Mouse (Mus musculus) erythroblast, embryonic 14.5 days (primary cell): Measurements from ENCODE around the gene Ppp2r5a. TPM values are rescaled to one million over a fixed set of nuclear protein-coding genes. Genes with fewer than 3 reads are reported as not detected.
A peak's percentile ranks its signal among the peaks of the same experiment; 100 is the strongest.

Source experiments
- H3K27me3 ChIP-seq: 2 replicates; pipeline ENCODE4 v1.6.1; 2012; ENCODE audit warnings: inconsistent platforms; ENCODE audit not compliant: control insufficient read depth
- H3K36me3 ChIP-seq: 2 replicates; pipeline ENCODE4 v1.6.1; 2012; ENCODE audit warnings: mild to moderate bottlenecking, inconsistent platforms; ENCODE audit not compliant: control insufficient read depth
- H3K4me1 ChIP-seq: 2 replicates; pipeline ENCODE4 v1.6.1; 2012; ENCODE audit warnings: inconsistent platforms; ENCODE audit not compliant: control insufficient read depth
- H3K4me3 ChIP-seq: replicated peaks from 2 replicates; pipeline ENCODE3; 2012; ENCODE audit warnings: moderate library complexity, mild to moderate bottlenecking, inconsistent platforms
- H3K9me3 ChIP-seq: 2 replicates; pipeline ENCODE4 v1.6.1; 2012; ENCODE audit warnings: low read length, inconsistent platforms, mixed read lengths; ENCODE audit not compliant: control insufficient read depth
- GATA1 ChIP-seq: IDR thresholded peaks from 2 replicates; pipeline ENCODE4 v1.6.1; 2012; ENCODE audit warnings: low read length, inconsistent platforms, mixed read lengths
- TAL1 ChIP-seq: IDR thresholded peaks from 3 replicates; pipeline ENCODE4 v1.6.1; 2012; ENCODE audit warnings: low read length, inconsistent platforms, mixed read lengths
- polyA plus RNA-seq: library from polyadenylated mRNA; stranded (reverse); fragments of >175 nt; gene quantifications from 2 replicates; pipeline ENCODE4 v1.2.3, GENCODE M21; 2012

Ppp2r5a gene
- polyA plus RNA-seq, 1 experiment = 5.9 TPM

DNA sequence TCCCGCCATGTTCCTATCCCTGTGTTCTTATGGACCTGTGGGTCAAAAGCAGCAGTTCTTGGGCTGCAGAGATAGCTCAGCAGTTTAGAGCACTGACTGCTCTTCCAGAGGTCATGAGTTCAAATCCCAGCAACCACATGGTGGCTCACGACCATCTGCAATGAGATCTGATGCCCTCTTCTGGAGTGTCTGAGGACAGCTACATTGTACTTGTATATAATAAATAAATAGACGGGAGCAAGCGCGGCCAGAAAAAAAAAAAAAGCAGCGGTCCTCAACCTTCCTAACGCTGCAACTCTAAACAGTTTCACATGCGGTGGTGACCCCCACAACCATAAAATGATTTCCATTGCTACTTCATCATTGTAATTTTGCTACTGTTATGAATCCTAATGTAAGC, 86.3 kb downstream of the Ppp2r5a start:
- Histone ChIP-seq H3K36me3 (no peaks in the 10 kb centered on the region), H3K27me3 (no peaks in the 10 kb centered on the region), H3K4me1 (peaks cover 67% of the 10 kb centered on the region), H3K9me3 (no peaks in the 10 kb centered on the region), H3K4me3 (peak overlapping the region; percentile 83)
- TF ChIP-seq GATA1 = no peak
- TF ChIP-seq TAL1 = no peak

DNA sequence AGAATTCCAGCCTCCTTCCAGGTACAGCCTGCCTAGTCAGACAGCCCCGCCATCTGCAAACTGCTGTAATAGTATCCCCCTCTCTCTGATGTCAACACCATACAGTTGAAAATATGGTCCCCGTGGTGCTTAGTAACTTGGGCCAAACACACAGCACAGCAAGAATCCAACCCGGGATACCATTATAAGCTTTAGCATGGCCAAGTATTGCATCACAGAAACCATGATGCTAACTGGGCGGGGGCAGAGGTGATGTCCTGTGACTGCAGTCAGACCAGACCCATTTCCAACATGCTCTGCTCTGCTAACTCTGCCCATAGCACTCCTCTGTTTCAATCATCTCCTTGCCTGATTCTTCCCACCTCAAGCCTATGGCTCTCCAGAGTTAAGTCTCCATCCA, 89.1 kb downstream of the Ppp2r5a start:
- H3K36me3 ChIP-seq = peaks cover 5% of the 10 kb centered on the region
- no peaks in the 10 kb centered on the region for H3K9me3 ChIP-seq
- TF ChIP-seq GATA1 = no peak
- no peak for TF ChIP-seq TAL1
- no peak overlapping the region for H3K4me3 ChIP-seq
- no peaks in the 10 kb centered on the region for H3K27me3 ChIP-seq
- peaks cover 48% of the 10 kb centered on the region for H3K4me1 ChIP-seq

GRCm38 (mm10) chr1:191313158-191313557, 89.9 kb downstream of the Ppp2r5a start:
- peak overlapping the region; percentile 74 for H3K4me3 ChIP-seq
- TF ChIP-seq TAL1 = no peak
- no peak for TF ChIP-seq GATA1
- H3K36me3 ChIP-seq = peaks cover 5% of the 10 kb centered on the region

GRCm38 (mm10) chr1:191312513-191312941, 90.5 kb downstream of the Ppp2r5a start:
- peaks cover 34% of the 10 kb centered on the region for H3K4me1 ChIP-seq
- H3K36me3 ChIP-seq = peaks cover 5% of the 10 kb centered on the region
- peak overlapping the region; percentile 74 for H3K4me3 ChIP-seq
- no peaks in the 10 kb centered on the region for H3K9me3 ChIP-seq
- TF ChIP-seq GATA1 = no peak
- TF ChIP-seq TAL1 = no peak
- no peaks in the 10 kb centered on the region for H3K27me3 ChIP-seq

More at GRCm38 (mm10) chr1:191313158-191313557, 89.9 kb downstream of the Ppp2r5a start:
- H3K27me3 ChIP-seq = no peaks in the 10 kb centered on the region
- H3K4me1 ChIP-seq = peaks cover 40% of the 10 kb centered on the region
- no peaks in the 10 kb centered on the region for H3K9me3 ChIP-seq

GRCm38 (mm10) chr1:191311296-191311898, 91.7 kb downstream of the Ppp2r5a start:
- TF ChIP-seq TAL1 = no peak
- TF ChIP-seq GATA1 = no peak
- H3K4me3 ChIP-seq = no peak overlapping the region
- no peaks in the 10 kb centered on the region for H3K27me3 ChIP-seq
- peaks cover 9% of the 10 kb centered on the region for H3K36me3 ChIP-seq
- H3K9me3 ChIP-seq = no peaks in the 10 kb centered on the region
- peaks cover 22% of the 10 kb centered on the region for H3K4me1 ChIP-seq

- Histone ChIP-seq H3K9me3 (no peaks in the 10 kb centered on the region), H3K36me3 (peaks cover 11% of the 10 kb centered on the region), H3K4me3 (no peak overlapping the region), H3K27me3 (no peaks in the 10 kb centered on the region), H3K4me1 (peaks cover 9% of the 10 kb centered on the region)
- TF ChIP-seq GATA1 (no peak), TAL1 (no peak)
These were observed 95.2 kb downstream of the Ppp2r5a start for GRCm38 (mm10) chr1:191307766-191308455.

GRCm38 (mm10) chr1:191306316-191306715, 96.8 kb downstream of the Ppp2r5a start:
- Histone ChIP-seq H3K27me3 (no peaks in the 10 kb centered on the region), H3K4me3 (no peak overlapping the region), H3K36me3 (peaks cover 10% of the 10 kb centered on the region), H3K9me3 (no peaks in the 10 kb centered on the region), H3K4me1 (peaks cover 2% of the 10 kb centered on the region)
- TF ChIP-seq GATA1 = no peak
- no peak for TF ChIP-seq TAL1

- TF ChIP-seq GATA1 = no peak
- no peak for TF ChIP-seq TAL1
- Histone ChIP-seq H3K9me3 (no peaks in the 10 kb centered on the region), H3K4me3 (no peak overlapping the region), H3K27me3 (no peaks in the 10 kb centered on the region), H3K36me3 (peaks cover 8% of the 10 kb centered on the region), H3K4me1 (peaks cover 2% of the 10 kb centered on the region)
These were observed 97.5 kb downstream of the Ppp2r5a start for GRCm38 (mm10) chr1:191305610-191306009.

- no peaks in the 10 kb centered on the region for H3K9me3 ChIP-seq
- H3K36me3 ChIP-seq = peaks cover 6% of the 10 kb centered on the region; the same call in 1 of the 2 replicates
- no peak overlapping the region for H3K4me3 ChIP-seq
- H3K27me3 ChIP-seq = no peaks in the 10 kb centered on the region
- TF ChIP-seq GATA1 (no peak), TAL1 (no peak)
- H3K4me1 ChIP-seq = peaks cover 2% of the 10 kb centered on the region
These were observed 98.9 kb downstream of the Ppp2r5a start for GRCm38 (mm10) chr1:191304216-191304615.

- TF ChIP-seq GATA1 (no peak), TAL1 (no peak)
- H3K36me3 ChIP-seq = peaks cover 6% of the 10 kb centered on the region; the same call in 1 of the 2 replicates
These were observed 99.3 kb downstream of the Ppp2r5a start for GRCm38 (mm10) chr1:191303736-191304135.

More at GRCm38 (mm10) chr1:191303736-191304135, 99.3 kb downstream of the Ppp2r5a start:
- Histone ChIP-seq H3K9me3 (no peaks in the 10 kb centered on the region), H3K4me3 (no peak overlapping the region), H3K27me3 (no peaks in the 10 kb centered on the region), H3K4me1 (peaks cover 2% of the 10 kb centered on the region)

Other genes with a start within 250 kb of the Ppp2r5a start
- not detected in 2 replicates for gene Fam71a, start 238.5 kb downstream of the Ppp2r5a start, polyA plus RNA-seq
- gene Atf3, start 185.2 kb downstream of the Ppp2r5a start, polyA plus RNA-seq = 0.16 and 0.27 TPM in 2 replicates
- 6.9 and 9.3 TPM in 2 replicates for gene Nenf, start 85.1 kb downstream of the Ppp2r5a start, polyA plus RNA-seq
- gene Tmem206, start 77.4 kb downstream of the Ppp2r5a start, polyA plus RNA-seq = 0.50 and 0.92 TPM in 2 replicates
- 0.92 and 1.0 TPM in 2 replicates for gene Dtl, start 172.3 kb upstream of the Ppp2r5a start, polyA plus RNA-seq
- gene Ints7, start 172.4 kb upstream of the Ppp2r5a start, polyA plus RNA-seq = 1.2 and 1.4 TPM in 2 replicates